Mouse (Mus musculus): ENCODE measurements at regions not wholly inside any gene's neighbourhood (a gene's known extent, or its start where the extent isn't known, plus 50 kb on each side); places are given as distances from the start of the nearest gene placed in this dataset.
A peak's percentile ranks its signal among the peaks of the same experiment; 100 is the strongest.

DNA sequence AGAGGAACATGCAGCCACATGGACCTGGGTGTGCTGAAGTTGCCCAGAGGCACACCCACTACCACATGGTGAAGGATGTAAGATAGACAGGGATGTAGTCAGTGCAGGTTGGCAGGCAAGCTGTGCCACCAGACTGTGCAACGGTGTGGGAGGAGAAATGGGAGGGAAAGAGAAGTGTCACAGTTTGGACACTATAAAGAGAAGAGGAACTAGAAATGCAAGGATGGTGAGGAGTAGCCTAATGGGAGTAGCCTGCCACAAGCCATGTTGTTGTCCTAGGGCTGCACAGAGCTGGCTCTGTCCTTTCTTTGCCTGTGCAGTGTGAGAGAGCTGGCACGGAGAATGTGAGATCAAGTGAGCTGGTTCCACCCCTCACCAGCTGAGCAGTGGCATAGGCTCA lies 185.3 kb upstream of the Gjb5 start:
- no peak overlapping the region for H3K9ac ChIP-seq (ENCODE audit: low read length)
- H3K4me1 ChIP-seq (ENCODE audit: control insufficient read depth, insufficient read depth, low read length): no peaks in the 10 kb centered on the region
- H3K27ac ChIP-seq (ENCODE audit: low read depth, low read length): no peak overlapping the region
- H3K4me2 ChIP-seq (ENCODE audit: low read depth): no peak overlapping the region
- DNase-seq (ENCODE audit: low spot score) (no peak), ATAC-seq (ENCODE audit: insufficient read depth, low FRiP score, low TSS enrichment) (no peak)
- no peaks in the 10 kb centered on the region for H3K9me3 ChIP-seq (ENCODE audit: control insufficient read depth, low read length)
- no peaks in the 10 kb centered on the region for H3K36me3 ChIP-seq (ENCODE audit: control insufficient read depth, insufficient read depth, low read length)
- no peak overlapping the region for H3K4me3 ChIP-seq (ENCODE audit: low read depth, low read length)
- H3K27me3 ChIP-seq (ENCODE audit: control insufficient read depth, insufficient read depth, low read length): no peaks in the 10 kb centered on the region
- WGBS: 97% methylated on average over 2 of the region's 2 CpGs

- Histone ChIP-seq H3K27me3 (ENCODE audit: control insufficient read depth, insufficient read depth, low read length) (no peaks in the 10 kb centered on the region), H3K27ac (ENCODE audit: low read depth, low read length) (no peak overlapping the region), H3K4me3 (ENCODE audit: low read depth, low read length) (no peak overlapping the region), H3K9ac (ENCODE audit: low read length) (no peak overlapping the region), H3K4me1 (ENCODE audit: control insufficient read depth, insufficient read depth, low read length) (no peaks in the 10 kb centered on the region), H3K36me3 (ENCODE audit: control insufficient read depth, insufficient read depth, low read length) (no peaks in the 10 kb centered on the region), H3K9me3 (ENCODE audit: control insufficient read depth, low read length) (no peaks in the 10 kb centered on the region), H3K4me2 (ENCODE audit: low read depth) (no peak overlapping the region)
- 86% methylated on average over 4 of the region's 4 CpGs for WGBS
- DNase-seq (ENCODE audit: low spot score) (no peak), ATAC-seq (ENCODE audit: insufficient read depth, low FRiP score, low TSS enrichment) (no peak)
Observed at GRCm38 (mm10) chr4:127542771-127543170, 184.8 kb upstream of the Gjb5 start.

GRCm38 (mm10) chr4:127536952-127537351 lies 179.0 kb upstream of the Gjb5 start:
- H3K36me3 ChIP-seq (ENCODE audit: control insufficient read depth, insufficient read depth, low read length): no peaks in the 10 kb centered on the region
- H3K9ac ChIP-seq (ENCODE audit: low read length): no peak overlapping the region
- 50% methylated on average over 5 of the region's 5 CpGs for WGBS
- H3K27me3 ChIP-seq (ENCODE audit: control insufficient read depth, insufficient read depth, low read length): no peaks in the 10 kb centered on the region
- H3K4me2 ChIP-seq (ENCODE audit: low read depth): no peak overlapping the region
- H3K27ac ChIP-seq (ENCODE audit: low read depth, low read length): no peak overlapping the region
- H3K9me3 ChIP-seq (ENCODE audit: control insufficient read depth, low read length): no peaks in the 10 kb centered on the region
- H3K4me3 ChIP-seq (ENCODE audit: low read depth, low read length): no peak overlapping the region
- H3K4me1 ChIP-seq (ENCODE audit: control insufficient read depth, insufficient read depth, low read length): no peaks in the 10 kb centered on the region
- ATAC-seq (ENCODE audit: insufficient read depth, low FRiP score, low TSS enrichment) (no peak), DNase-seq (ENCODE audit: low spot score) (peak; percentile 18)

GRCm38 (mm10) chr4:127535630-127536029 lies 177.6 kb upstream of the Gjb5 start:
- no peaks in the 10 kb centered on the region for H3K27me3 ChIP-seq (ENCODE audit: control insufficient read depth, insufficient read depth, low read length)
- no peak for ATAC-seq (ENCODE audit: insufficient read depth, low FRiP score, low TSS enrichment)
- H3K9ac ChIP-seq (ENCODE audit: low read length): no peak overlapping the region
- no peak for DNase-seq (ENCODE audit: low spot score)
- no peaks in the 10 kb centered on the region for H3K9me3 ChIP-seq (ENCODE audit: control insufficient read depth, low read length)
- H3K36me3 ChIP-seq (ENCODE audit: control insufficient read depth, insufficient read depth, low read length): no peaks in the 10 kb centered on the region
- WGBS: 75% methylated on average over 7 of the region's 7 CpGs
- H3K27ac ChIP-seq (ENCODE audit: low read depth, low read length): no peak overlapping the region
- H3K4me1 ChIP-seq (ENCODE audit: control insufficient read depth, insufficient read depth, low read length): no peaks in the 10 kb centered on the region
- H3K4me3 ChIP-seq (ENCODE audit: low read depth, low read length): no peak overlapping the region
- no peak overlapping the region for H3K4me2 ChIP-seq (ENCODE audit: low read depth)

DNA sequence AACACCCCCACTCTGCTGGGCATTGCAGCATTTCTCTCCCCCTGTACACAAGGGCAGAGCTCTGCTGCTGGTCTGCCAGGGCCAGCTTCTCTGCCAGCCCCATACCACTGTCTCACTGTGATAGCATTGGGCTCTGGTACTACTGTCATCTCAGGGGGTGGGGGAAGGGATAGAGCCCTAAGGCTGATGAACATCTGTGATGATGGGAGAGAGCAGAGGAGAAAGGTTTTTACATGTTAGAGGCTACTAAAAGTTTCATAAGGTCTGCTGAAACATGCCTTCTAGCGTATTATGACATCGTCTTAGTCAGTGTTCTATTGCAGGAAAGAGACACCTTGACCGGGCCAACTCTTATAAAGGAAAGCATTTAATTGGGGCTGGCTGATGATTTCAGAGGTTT lies 176.4 kb upstream of the Gjb5 start:
- H3K4me1 ChIP-seq (ENCODE audit: control insufficient read depth, insufficient read depth, low read length): no peaks in the 10 kb centered on the region
- 95% methylated on average over 3 of the region's 3 CpGs for WGBS

DNA sequence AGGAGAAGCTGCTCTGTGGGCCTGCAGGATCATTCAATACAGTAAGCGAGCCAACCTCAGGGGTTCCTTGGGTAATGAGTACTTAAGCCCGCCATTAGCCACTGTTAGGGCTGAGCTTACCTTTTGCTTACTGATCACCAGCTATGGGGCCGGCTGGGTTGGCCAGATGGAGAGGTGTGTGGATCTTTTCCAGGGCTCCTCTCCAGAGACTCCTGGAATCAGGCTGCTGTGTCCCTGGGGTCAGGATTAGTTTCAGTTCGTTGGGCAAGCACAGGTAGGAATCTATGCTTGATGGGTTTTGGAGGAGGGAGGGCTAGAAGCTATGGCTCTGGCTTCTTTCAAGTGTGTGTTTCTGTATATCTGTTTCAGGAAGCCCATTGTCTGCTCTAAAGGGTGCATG lies 175.7 kb upstream of the Gjb5 start:
- no peaks in the 10 kb centered on the region for H3K27me3 ChIP-seq (ENCODE audit: control insufficient read depth, insufficient read depth, low read length)
- no peak for DNase-seq (ENCODE audit: low spot score)
- H3K27ac ChIP-seq (ENCODE audit: low read depth, low read length): no peak overlapping the region
- no peak overlapping the region for H3K4me2 ChIP-seq (ENCODE audit: low read depth)
- H3K9ac ChIP-seq (ENCODE audit: low read length): no peak overlapping the region
- no peaks in the 10 kb centered on the region for H3K36me3 ChIP-seq (ENCODE audit: control insufficient read depth, insufficient read depth, low read length)
- H3K4me1 ChIP-seq (ENCODE audit: control insufficient read depth, insufficient read depth, low read length): no peaks in the 10 kb centered on the region
- ATAC-seq (ENCODE audit: insufficient read depth, low FRiP score, low TSS enrichment): no peak
- H3K9me3 ChIP-seq (ENCODE audit: control insufficient read depth, low read length): no peaks in the 10 kb centered on the region
- no peak overlapping the region for H3K4me3 ChIP-seq (ENCODE audit: low read depth, low read length)
- 83% methylated on average over 4 of the region's 4 CpGs for WGBS

More for the DNA sequence above, 176.4 kb upstream of the Gjb5 start:
- Histone ChIP-seq H3K4me3 (ENCODE audit: low read depth, low read length) (no peak overlapping the region), H3K4me2 (ENCODE audit: low read depth) (no peak overlapping the region), H3K27ac (ENCODE audit: low read depth, low read length) (no peak overlapping the region), H3K9ac (ENCODE audit: low read length) (no peak overlapping the region), H3K36me3 (ENCODE audit: control insufficient read depth, insufficient read depth, low read length) (no peaks in the 10 kb centered on the region), H3K27me3 (ENCODE audit: control insufficient read depth, insufficient read depth, low read length) (no peaks in the 10 kb centered on the region), H3K9me3 (ENCODE audit: control insufficient read depth, low read length) (no peaks in the 10 kb centered on the region)
- ATAC-seq (ENCODE audit: insufficient read depth, low FRiP score, low TSS enrichment) (no peak), DNase-seq (ENCODE audit: low spot score) (no peak)

DNA sequence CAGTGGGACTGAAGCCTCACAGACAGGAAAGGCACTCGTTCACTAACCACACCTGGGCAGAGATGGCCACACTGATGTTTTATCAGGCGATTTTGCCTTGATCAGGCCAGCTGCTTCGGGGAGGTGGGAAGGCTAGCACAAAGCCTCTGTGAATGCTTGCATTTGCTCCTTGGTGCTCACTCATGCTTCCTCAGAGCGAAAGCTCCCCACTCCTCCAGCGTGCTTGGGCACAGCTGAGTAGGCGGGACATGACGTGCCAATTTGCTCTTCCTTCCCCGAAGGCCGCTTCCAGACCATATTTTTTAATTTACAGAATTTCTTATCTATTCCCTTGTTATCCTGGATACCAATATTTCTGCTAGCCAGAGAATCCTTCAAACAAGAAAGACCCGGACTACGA lies 172.8 kb upstream of the Gjb5 start:
- H3K9me3 ChIP-seq (ENCODE audit: control insufficient read depth, low read length): no peaks in the 10 kb centered on the region
- 85% methylated on average over 11 of the region's 11 CpGs for WGBS
- H3K4me3 ChIP-seq (ENCODE audit: low read depth, low read length): no peak overlapping the region
- no peak overlapping the region for H3K9ac ChIP-seq (ENCODE audit: low read length)
- DNase-seq (ENCODE audit: low spot score) (no peak), ATAC-seq (ENCODE audit: insufficient read depth, low FRiP score, low TSS enrichment) (no peak)
- no peaks in the 10 kb centered on the region for H3K27me3 ChIP-seq (ENCODE audit: control insufficient read depth, insufficient read depth, low read length)
- no peak overlapping the region for H3K4me2 ChIP-seq (ENCODE audit: low read depth)
- no peaks in the 10 kb centered on the region for H3K36me3 ChIP-seq (ENCODE audit: control insufficient read depth, insufficient read depth, low read length)
- H3K27ac ChIP-seq (ENCODE audit: low read depth, low read length): no peak overlapping the region
- no peaks in the 10 kb centered on the region for H3K4me1 ChIP-seq (ENCODE audit: control insufficient read depth, insufficient read depth, low read length)

- DNase-seq (ENCODE audit: low spot score) (no peak), ATAC-seq (ENCODE audit: insufficient read depth, low FRiP score, low TSS enrichment) (no peak)
- Histone ChIP-seq H3K36me3 (ENCODE audit: control insufficient read depth, insufficient read depth, low read length) (no peaks in the 10 kb centered on the region), H3K4me2 (ENCODE audit: low read depth) (no peak overlapping the region), H3K9ac (ENCODE audit: low read length) (no peak overlapping the region), H3K9me3 (ENCODE audit: control insufficient read depth, low read length) (no peaks in the 10 kb centered on the region), H3K4me1 (ENCODE audit: control insufficient read depth, insufficient read depth, low read length) (no peaks in the 10 kb centered on the region), H3K27me3 (ENCODE audit: control insufficient read depth, insufficient read depth, low read length) (no peaks in the 10 kb centered on the region), H3K27ac (ENCODE audit: low read depth, low read length) (no peak overlapping the region), H3K4me3 (ENCODE audit: low read depth, low read length) (no peak overlapping the region)
- whole genome bisulfite sequencing: 91% methylated on average over 2 of the region's 2 CpGs
Observed at GRCm38 (mm10) chr4:127522151-127522550, 164.2 kb upstream of the Gjb5 start.

DNA sequence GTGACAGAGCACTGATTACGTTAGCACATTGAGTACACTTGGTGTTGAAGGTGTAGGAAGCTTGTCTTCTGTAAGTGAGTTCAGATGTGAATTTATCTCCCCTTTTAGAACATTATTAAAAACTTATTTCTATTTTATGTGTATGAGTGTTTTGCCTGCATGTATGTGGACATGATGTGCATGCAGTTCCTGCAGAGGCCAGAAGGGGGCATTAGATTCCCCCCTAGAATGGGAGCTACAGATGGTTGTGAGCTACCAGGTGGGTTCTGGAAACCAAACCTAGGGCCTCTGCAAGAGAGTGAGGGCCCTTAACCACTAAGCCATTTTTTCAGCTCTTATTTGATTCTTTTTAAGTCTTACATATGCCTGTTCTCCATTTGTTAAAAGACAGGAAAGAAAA lies 160.0 kb upstream of the Gjb5 start:
- Histone ChIP-seq H3K4me3 (ENCODE audit: low read depth, low read length) (no peak overlapping the region), H3K27me3 (ENCODE audit: control insufficient read depth, insufficient read depth, low read length) (no peaks in the 10 kb centered on the region), H3K4me1 (ENCODE audit: control insufficient read depth, insufficient read depth, low read length) (no peaks in the 10 kb centered on the region), H3K4me2 (ENCODE audit: low read depth) (no peak overlapping the region), H3K9me3 (ENCODE audit: control insufficient read depth, low read length) (no peaks in the 10 kb centered on the region), H3K9ac (ENCODE audit: low read length) (no peak overlapping the region), H3K36me3 (ENCODE audit: control insufficient read depth, insufficient read depth, low read length) (no peaks in the 10 kb centered on the region), H3K27ac (ENCODE audit: low read depth, low read length) (no peak overlapping the region)
- ATAC-seq (ENCODE audit: insufficient read depth, low FRiP score, low TSS enrichment) (no peak), DNase-seq (ENCODE audit: low spot score) (no peak)
- WGBS: 94% methylated on average over 1 of the region's 1 CpGs
